Mouse (Mus musculus): ENCODE results near the gene Slc30a1.

The Slc30a1 gene

DNA sequence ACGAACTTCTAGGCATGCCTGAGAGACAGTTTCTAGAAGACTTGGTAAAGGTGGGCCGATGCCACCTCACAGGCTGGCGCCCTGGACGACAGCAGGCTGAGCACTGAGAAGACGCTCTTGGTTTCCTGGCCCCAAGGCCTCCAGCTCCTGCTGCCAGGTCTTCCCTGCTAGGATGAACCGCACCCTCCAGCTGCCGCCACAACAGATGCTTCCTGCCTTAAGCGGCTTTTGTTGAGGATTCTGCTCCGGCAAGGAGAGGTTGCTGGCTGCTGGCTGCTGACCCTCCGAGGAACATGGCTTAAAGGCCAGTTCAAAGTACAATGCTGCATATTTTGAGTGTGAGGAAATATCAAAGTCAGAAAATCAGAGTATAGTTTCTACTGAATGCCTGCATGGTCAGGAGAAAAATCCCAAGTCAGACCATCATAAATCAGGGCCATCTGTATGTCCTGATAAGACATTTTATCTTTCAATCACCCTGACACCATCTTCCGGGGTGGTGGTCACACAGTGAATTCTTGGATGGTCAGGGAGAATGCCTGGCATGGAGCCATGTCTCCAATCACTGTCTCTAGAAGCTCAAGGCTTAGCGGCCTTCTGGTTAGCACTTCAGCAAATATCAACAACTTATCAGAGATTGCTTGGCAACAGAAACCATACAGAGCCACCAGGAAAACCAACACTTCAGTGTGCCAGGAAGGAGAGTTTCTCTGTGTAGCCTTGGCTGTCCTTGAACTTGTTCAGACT, 9.6 kb upstream of the Slc30a1 start:
- DNase-seq (ENCODE audit: low read depth, low spot score), result no peak

DNA sequence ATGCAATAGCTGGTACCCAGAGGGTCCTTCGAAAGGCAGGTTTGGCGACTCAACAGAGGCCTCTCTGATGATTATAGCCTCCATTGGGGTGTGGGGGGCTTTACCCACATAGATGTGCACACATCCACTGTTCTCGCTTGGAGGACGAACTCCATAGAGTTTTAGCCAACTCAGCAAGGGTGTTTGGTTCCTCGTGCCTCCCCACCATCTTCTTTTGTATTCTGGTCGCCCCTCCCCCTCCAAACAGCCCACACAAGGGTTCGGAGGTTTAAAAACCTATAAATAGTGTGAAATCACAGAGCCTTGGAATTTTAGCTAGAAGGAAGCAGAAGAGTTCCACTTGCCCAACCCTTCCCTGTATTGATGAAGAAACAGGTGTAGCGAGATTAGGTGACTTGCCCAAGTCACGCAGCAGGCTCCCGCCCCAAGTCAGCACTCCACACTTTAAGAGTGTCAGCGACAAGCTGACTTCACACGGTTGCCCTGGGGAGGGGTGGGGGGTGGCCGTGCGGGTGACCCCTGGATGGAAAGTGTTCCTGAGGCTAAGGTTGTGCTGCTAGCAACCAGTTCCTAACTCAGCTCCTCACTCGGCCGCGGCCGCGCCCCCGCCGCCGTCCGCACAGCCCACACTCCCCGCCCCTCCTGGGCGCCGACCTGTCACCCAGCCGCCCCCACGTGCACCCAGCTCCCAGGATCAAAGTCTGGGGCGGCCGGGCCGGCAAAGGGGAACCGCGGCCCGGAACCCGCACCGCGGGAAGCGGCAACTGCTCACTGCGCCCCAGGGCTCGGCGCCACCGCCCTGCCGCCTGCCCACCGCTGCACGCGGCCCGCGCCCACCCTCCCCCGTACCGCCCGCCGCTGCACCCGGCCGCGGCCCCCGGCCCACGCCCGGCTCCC, 682 bp upstream of the Slc30a1 start:
- DNase-seq (ENCODE audit: low read depth, low spot score), result no peak

DNA sequence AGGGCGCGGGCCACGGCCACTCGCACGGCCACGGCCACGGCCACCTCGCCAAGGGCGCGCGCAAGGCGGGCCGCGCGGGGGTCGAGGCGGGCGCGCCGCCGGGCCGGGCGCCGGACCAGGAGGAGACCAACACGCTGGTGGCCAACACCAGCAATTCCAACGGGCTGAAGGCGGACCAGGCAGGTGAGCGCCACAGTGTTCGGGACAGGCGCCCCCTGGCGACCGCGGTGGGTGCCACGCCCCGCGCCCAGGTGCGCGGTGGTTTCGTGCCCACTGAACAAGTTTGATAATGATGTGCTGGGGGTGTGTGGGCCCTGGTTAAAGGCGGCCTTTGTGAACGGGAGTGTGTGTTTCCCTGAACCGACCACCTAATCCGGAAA, 854 bp downstream of the Slc30a1 start:
- peak; percentile 79 for DNase-seq (ENCODE audit: low read depth, low spot score)

DNA sequence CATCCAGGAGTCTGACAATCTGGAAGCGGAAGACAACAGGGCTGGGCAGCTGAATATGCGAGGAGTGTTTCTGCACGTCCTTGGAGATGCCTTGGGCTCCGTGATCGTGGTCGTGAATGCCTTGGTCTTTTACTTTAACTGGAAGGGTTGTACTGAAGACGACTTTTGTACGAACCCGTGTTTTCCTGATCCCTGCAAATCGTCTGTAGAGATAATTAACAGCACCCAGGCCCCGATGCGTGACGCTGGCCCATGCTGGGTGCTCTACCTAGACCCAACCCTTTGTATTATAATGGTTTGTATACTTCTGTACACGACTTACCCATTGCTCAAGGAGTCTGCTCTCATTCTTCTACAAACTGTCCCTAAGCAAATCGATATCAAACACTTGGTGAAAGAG, 2.3 kb downstream of the Slc30a1 start:
- DNase-seq (ENCODE audit: low read depth, low spot score), result no peak

DNA sequence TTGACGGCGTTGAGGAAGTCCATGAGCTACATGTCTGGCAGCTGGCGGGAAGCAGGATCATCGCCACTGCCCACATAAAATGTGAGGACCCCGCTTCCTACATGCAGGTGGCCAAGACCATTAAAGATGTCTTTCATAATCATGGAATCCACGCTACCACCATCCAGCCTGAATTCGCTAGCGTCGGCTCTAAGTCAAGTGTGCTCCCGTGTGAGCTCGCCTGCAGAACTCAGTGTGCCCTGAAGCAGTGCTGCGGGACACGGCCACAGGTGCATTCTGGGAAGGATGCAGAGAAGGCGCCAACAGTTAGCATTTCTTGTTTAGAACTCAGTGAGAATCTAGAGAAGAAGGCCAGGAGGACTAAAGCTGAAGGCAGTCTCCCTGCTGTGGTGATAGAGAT, 2.7 kb downstream of the Slc30a1 start:
- DNase-seq (ENCODE audit: low read depth, low spot score), result no peak

DNA sequence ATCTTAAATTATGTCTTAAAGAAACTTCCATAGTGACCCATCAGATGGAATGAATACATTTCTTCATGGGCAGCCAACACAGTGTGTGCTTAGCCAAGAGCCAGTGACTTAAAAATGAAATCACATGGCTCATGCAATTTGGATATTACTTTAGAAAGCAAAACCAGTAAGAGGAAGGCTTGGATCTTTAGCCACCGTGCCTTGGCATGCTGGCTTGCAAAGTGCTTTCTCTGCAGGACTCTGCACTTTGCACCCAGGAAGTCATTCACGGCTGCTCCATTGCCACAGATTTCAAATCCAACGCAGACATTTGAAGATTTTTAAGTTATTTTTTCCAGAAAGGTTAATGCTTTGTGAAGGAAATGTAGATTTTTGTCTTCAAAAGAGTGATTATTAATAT, 4.1 kb downstream of the Slc30a1 start:
- DNase-seq (ENCODE audit: low read depth, low spot score), result no peak

DNA sequence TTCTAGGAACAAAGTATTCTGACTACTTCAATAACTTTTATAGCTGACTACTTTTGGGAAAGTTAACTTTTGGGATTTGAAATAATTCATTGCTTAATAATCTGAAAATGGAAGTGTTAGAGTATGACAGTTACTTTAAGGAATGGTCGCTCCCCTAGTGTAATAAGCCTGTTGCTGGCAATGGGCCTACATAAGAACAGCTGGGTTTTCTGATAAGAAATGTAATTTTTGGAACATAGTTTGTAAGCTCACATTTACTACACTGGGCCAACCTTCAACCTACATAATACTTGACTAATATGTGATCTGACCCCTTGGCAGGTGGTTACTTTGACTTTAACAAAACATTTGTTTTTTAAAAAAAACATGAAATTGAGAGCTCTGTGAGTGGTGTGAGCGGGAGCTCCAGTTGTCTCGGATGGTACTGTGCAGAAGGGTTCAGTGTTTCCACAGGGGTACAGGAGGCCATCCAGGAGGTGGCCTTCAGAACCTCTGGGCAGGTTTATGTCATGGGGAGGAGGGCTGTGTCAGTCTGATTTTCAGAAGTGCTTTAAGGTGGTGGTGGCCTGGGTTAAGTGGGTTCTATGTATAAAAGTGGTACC, 4.6 kb downstream of the Slc30a1 start:
- DNase-seq (ENCODE audit: low read depth, low spot score), result no peak

DNA sequence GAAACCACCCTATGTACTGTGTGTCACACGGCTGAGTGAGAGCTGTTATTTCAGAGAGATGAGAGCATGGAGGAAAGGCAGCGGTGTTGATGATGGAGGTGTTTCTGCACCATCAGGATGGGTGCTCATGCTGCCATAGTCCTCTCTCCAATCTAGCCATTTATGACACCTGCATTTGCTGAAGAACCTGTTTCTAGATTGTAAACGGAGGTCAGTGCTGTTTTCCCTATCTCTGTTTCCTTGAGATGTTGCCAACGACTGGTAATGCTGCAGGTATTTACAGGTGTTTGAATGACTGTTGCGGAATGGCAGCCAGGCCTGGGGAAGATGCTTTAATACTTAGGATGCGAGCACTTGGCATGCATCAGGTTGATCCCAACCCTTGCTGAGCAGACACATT, 8.1 kb downstream of the Slc30a1 start:
- no peak for DNase-seq (ENCODE audit: low read depth, low spot score)

DNA sequence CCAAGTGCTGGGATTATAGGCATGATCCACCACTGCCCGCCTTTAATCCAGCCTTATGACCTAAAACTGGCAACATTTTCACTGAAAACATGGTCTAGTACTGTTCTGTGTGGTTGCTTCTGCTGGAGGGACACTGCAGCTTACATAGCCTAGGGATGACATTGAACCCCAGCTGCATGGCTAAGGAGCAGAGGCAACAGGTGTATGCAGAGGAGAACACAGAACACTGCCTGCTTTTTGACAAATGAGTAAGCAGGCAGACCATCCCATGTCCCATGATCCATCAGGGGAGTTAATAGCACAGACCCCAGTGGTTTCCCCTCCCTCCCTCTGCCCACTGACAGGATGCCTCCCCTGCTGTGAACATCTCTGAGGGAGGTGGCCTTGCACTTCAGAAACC, 9.0 kb downstream of the Slc30a1 start:
- DNase-seq (ENCODE audit: low read depth, low spot score), result no peak

DNA sequence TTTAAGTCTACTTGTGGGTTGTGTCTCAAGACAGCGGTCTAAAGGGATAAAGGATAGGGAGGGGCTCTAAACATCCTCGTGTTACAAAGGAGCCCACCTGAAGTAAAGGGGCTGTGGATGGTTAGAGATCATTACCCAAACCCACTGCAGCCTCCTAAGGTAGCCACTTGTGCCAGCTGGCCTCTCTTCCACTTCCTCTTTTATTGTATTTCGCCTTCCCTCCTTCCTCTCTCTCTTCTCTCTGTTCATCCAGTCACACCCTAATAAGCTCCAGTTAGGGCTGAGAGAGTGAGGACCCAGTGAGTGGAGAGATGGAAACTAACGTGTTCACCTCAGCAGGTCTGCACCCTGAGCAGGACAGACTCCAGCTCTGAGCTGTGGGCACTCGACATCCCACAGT, 10.3 kb downstream of the Slc30a1 start:
- no peak for DNase-seq (ENCODE audit: low read depth, low spot score)

DNA sequence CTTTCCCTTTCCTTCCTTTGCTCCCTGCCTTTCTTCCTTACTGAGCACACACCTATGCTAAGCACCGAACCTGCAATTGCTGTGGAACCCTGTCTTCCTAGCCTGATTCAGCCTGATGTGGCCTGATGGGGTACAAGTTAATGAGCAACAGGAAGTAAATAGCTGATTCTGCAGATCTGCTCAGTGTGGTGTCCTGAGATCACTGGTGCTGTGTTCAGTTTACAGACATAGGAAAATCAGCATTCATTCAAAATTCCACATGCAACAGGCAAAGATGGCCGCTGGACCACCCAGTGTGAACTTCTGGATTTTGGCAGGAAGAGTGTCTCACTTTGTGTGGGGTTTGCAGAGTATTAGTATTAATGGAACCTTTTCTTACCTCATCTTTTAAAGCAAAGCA, 12.8 kb downstream of the Slc30a1 start:
- no peak for DNase-seq (ENCODE audit: low read depth, low spot score)

DNA sequence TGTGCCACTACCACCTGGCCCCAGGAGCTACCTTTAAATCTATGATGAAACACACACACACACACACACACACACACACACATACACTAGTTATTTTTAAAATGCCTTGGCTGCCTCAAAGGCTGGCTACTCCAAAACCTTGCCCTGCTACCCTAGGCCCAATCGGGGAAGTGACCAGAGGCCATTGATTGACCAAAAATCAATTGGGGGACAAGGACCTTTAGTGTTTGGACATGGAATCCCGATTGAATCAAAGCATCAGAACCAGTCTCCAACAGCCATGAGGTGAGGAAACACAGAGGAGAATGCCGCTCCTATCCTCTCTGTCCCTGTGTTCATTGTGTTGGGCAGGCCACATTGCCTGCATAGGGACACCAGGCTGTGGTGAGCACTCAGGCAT, 15.1 kb downstream of the Slc30a1 start:
- DNase-seq (ENCODE audit: low read depth, low spot score), result no peak

DNA sequence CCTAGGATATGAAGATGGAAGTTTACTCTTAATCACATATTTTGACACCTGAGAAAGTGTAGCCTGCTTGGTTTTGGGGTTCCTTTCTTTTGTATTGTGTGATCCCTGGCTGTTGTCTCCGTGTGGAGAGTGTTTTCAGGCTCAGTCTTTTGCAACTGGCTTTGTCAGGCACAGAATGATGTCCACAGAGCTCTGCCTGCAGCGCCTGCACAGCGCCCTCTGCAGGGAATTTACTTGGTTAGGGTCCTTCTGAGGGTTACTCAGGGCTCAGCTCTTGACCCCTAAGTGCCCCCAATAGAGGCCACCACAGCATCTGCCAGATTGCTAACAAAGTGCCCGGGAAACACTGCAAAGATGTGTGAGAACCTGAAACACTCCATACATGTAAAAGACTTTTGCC, 18.9 kb downstream of the Slc30a1 start:
- no peak for DNase-seq (ENCODE audit: low read depth, low spot score)

DNA sequence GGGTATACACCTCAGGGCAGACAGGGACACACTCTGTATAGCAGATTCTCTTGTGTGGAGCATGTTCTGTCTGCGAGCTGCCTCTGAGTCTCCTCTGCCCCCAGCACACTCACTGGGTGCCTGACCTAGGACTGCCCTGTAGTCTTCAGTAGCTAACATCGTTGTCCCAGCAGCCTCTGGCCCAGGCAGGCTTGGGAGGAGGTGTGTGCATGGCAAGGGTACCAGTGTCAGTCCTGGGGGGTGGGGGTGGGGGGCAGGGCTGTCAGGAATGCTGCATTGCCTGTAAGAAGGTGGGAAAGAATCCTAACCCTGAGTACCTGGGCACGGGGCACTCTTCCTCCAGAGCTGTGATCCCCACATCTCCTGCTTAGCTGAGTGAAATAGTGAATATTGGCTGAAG, 20.1 kb downstream of the Slc30a1 start:
- no peak for DNase-seq (ENCODE audit: low read depth, low spot score)

DNA sequence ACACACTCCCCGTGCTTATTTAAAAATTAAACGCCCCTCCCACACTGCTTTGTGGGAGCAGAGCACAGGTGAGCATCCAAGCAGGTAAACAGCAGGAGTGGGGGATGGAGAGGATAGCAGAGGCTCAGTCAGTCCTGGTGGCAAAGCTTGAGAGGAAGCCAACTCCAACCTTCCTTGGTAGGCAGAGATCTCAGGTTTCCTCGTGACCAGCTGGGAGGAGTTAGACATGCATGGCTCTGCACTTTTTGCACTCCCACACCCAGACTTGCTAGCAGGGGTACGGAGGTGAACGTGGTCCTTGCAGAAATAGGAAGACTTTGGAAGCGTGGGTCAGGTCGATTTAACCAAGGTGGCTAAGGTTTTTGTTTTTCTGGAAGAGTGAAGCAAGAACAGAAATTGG, 21.8 kb downstream of the Slc30a1 start:
- DNase-seq (ENCODE audit: low read depth, low spot score), result no peak

DNA sequence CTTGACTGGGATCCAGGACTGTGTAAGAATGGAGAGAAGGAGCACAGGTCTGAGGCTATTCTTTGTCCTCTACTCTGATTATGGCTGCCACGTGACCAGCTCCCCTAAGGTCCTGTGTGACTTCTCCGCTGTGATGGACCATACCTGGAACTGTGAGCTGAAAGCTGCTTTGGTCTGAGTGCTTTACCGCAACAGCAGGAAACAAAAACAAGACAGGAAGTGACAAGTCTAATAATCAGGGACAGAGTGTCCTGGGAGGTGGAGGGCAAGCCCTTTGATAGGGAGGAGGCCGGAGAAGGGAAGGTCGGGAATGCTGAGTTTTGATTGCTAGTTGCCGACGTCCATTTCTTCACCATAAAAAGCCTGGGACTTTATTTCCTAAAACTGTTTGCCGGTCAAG, 22.5 kb downstream of the Slc30a1 start:
- no peak for DNase-seq (ENCODE audit: low read depth, low spot score)

DNA sequence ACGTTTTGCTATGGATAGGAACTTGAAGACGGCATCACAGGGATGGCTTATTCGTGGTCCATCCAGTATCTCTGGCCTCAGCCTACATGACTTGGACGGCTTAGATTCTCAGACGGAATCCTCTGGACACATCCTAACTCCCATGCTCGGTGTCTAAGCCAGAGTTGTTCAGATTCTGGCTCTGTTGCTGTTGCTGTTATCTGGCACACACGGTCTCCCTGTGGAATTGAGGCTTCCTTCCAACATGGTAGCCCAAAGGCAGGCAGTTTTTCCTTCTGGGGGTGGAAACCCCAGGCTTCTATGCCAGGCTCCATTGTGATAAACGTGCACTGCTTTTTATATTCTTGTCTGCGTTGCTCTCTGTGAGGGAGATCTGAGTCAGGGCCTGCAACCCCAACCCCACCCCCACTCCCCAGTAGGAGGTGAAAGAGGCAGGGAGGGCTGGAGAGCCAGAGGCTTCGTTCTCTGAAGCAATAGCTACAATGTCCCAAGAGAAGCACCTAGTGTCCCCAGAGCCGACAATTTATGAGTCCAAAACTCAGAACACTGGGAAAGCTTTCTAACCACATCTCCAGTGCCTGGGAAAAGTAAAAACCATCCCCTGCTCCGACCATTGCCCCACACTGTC, 23.4 kb downstream of the Slc30a1 start:
- no peak for DNase-seq (ENCODE audit: low read depth, low spot score)

DNA sequence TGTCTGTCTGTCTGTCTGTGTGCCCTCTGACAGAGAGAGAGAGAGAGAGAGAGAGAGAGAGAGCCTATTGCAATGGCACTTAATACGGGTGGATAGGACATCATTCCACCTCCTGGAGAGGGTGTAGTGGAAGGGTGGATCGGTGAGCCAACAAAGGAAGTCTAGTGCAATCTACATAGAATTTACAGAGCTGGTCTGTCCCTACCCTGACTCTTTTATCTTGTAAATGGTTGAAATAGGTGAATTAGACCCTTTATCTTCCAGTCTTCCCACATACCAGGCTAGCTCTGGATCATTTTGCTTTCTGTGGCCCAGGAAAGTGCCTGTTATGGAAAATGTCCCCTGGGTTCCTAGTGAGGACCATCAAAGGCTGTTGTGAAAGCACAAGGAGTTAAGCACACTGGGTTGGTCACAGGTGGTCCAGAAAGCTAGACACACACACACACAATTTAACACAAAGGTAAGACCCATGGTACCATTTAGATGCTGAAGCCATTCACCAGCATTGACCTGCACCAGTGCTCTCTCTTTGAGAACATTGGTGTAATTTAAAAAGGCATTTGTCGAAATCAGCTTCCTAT, 24.0 kb downstream of the Slc30a1 start:
- DNase-seq (ENCODE audit: low read depth, low spot score), result no peak

DNA sequence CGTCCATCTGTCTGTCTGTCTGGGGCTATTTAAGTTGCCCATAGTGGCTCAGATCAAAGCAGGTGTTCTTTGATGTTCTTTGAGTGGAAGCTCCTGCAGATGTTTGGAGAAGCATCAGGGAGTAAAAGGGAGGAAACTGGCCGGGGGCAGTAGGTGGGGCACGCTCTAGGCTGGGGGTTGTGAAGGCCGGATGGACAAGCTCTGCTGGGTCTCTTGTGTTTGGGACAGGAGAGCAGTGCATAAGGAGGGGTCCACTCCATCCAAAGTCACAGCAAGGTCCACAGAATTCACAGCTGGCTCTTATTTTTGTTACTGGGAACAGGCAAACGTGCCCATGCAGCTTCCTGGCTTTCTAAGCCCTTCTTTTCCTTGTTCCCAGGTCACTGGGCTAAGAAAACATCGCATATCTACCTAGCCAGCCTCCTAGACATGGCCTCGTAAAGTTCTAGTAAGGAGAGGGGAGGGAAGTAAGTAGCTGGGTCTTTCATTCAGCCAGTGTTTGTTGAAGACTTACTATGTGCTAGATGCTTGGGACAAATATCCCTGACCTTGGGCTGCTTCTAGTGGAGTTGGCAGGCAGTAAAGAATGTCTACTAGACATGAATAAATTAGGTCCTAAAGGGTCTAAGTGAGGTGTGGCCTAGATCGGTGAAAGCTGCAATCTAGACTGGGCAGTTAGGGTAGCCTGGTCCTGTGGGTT, 25.9 kb downstream of the Slc30a1 start:
- no peak for DNase-seq (ENCODE audit: low read depth, low spot score)

DNA sequence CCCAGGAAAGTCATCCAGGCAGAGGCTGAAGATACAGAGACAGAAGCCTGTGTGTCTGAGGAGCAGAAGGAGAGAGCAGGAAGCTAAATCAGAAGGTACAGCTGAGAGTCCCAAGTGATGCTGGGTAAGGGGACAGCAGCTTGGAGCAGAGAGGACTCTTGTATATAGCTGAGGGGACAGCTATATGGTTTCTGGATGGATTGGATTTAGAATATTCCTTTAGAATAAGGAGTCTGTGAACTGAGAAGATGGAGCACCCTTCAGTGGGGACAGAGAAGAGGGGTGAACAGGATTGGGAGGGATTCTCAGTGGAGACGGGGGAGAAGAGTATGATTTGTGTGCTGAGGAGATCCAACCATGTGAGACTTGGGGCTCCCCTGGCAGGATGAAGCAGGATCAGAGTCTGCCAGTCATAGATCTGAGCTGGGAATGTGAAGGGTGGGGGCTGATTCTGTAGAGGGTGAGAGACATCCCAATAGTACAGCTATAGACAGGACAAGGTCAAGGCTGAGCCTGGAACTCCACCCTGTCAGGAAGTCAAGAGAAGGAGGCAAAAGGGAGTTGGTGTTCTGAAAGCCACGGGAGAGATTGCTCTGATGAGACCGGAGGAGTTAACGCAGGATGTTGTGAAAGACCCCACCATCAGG, 26.5 kb downstream of the Slc30a1 start:
- no peak for DNase-seq (ENCODE audit: low read depth, low spot score)

DNA sequence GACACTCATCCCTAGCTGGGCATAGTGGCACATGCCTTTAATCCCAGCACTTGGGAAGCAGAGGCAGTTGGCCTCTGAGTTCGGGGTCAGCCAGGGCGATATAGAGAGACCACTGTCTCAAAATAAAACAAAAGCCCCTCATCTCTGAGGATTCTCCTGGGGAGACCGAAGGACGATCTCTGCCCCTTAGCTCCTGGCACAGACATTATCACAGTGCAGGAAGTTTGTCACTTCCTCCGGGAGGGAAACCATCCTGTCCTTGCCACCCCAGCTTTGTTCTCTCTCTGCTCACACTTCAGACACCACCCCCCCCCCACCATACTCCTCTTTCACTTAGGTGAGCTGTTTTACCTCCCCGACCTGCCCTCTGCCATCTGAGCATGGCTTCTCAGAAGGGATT, 37.1 kb downstream of the Slc30a1 start:
- DNase-seq (ENCODE audit: low read depth, low spot score), result no peak

All from forelimb bud, embryonic 11.5 days (tissue).